Mouse (Mus musculus) spleen, postnatal 10 days (tissue): ENCODE data around the gene Nol4l.

Experiments
- DNase-seq, 2 experiments: peaks; one replicate each; pipeline ENCODE4 v3.0.0; 2021 to 2022; ENCODE audit warnings: low spot score in 2 of 2

Nol4l gene

DNA sequence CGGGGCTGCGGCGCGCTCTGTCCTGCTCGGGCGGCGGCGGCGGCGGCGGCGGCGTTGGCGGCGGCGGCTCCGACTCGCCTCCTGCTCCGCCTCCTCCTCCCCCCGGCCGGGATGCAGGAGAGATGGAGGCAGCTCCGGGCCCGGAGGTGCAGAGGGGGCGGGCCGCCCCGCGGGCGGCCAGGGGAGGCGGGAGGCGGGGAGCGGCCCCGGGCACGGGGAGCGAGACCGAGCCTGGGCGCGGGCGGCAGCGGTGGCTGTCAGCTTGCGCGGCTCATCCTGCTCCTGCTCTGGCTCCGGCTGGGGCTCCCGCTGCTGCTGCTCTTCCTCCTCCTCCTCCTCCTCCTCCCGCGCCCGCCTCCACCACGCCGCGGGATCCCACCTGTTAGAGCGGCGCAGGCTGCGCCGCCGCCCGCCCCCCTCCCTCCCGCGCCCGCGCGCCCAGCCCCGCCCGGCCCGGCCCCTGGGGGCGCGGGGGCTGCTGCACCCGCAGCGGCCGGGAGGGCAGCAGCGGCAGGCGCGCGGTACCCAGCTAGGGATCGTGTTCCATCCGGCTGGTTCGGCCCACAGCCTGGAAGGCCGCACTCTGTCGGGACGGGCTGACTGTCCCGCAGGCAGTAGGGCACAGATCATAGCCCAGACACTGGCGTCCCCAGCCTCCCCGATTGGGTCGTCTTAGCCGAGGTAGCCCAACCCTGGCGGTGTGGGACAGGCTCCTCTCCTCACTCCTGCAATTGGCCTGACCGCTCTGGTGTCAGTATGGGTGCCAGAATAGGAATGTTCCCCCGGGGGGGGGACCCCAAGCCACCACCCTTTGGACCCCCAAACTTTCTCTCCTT, at the start of gene Nol4l:
Gene Nol4l (minus strand): TSS at position 41 of the 836 bp plus-strand sequence.
- peak; percentile 32 to 49 for DNase-seq

DNA sequence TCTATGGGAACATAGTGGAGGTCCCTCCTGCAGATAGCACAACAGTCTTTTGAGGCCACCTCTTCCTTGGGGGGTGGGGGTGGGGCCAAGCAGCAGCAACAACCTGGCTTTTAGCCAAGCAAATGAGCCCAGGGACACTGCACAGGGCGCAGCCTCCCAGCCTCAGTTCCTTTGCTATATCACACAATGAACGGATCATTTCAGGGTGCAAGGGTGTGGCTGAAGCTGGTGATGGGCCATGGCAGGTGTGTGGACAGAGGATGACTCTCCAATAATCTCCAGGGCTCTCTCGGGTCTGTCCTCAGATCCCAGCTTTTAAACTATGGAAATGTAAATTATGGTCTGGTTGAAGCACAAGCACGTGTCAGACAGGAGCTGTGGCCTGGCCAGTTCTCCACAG, 47.4 kb upstream of the Nol4l start:
- no peak for DNase-seq

GRCm38 (mm10) chr2:153576150-153576549, 46.4 kb upstream of the Nol4l start:
- no peak for DNase-seq

- DNase-seq: no peak
Observed at GRCm38 (mm10) chr2:153575554-153575953, 45.8 kb upstream of the Nol4l start.

GRCm38 (mm10) chr2:153573101-153573500, 43.3 kb upstream of the Nol4l start:
- no peak for DNase-seq

DNA sequence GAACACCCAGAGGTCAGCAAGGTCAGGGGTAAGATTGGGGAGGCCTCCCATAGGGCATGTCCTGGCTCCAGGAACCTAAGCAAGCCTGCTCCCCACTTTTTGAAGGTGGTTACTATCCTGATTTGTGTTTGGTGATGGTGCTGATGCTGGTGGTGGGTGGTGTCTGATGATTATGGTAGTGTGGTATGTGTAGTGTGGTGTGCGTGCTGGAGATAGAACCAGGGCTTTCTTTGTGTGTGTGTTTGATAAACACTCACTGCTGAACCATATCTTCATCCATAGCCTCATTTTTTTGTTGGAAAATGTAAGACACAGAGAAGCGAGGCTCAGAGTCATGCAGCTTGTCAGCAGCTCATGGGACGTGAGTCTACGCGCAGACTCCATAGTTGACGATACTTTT, 38.8 kb upstream of the Nol4l start:
- no peak for DNase-seq

DNA sequence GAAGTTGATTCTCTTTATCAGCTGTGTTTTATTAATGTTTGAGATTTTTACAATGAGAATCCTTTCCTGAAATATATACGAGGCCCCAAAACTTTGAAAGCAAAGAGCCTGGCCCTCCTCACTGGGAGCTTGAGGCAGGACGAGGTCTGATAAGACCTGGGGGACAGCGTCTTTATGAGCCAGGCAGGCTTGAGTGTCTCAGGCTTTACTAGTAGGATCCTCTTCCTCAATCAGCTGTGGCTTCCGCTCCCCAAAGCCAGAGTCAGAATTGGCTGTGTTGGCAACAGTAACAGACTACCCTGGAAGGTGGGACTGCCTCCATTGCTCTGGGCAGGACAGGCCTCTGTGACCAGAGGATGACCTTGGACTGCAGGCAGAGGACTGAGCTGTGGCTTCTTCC, 38.2 kb upstream of the Nol4l start:
- DNase-seq: no peak

- DNase-seq: peak in 1 of 2 experiments; percentile 44
Observed at GRCm38 (mm10) chr2:153564343-153564742, 34.6 kb upstream of the Nol4l start.

DNA sequence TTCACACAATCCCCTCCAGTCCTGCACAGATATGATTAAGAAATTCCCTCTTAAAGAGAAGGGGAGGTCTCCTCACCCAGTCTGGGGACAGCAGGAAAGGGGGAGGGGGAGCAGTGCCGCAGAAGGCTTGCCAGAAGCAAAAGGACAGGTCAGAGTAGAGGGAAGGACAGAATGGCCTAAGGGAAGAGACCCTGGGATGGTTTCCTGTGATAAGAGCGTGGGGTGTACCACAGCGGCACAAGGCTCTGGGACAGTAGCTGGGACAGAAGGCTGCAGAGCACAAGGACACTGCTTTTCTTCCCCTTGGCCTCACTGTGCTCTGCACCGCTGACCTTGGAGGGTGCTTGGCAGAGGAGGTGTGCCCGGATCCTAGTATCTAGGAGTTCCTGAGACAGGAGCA, 31.8 kb upstream of the Nol4l start:
- no peak for DNase-seq

GRCm38 (mm10) chr2:153560664-153561541, 31.1 kb upstream of the Nol4l start:
- DNase-seq: peak; percentile 43 to 70

GRCm38 (mm10) chr2:153559613-153560152, 29.9 kb upstream of the Nol4l start:
- no peak for DNase-seq

DNA sequence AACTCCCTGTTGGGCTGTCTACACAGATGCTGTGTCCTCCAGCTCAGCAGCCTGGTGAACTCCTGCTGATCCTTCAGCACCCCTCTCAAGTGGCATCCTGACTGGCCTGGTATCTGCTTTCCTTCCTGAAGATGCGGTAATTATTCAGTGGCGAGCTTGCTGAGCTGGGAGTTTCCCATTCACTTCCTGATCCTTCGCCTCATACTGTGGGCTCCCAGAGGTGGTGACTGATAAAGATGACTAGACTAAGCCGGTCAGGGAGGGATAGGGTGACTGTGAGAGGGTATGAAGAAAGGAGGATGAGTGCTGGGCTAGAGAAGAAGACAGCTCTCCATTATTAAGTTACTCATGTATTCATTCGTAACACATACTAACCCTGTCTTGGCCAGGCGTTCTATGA, 28.7 kb upstream of the Nol4l start:
- no peak for DNase-seq

DNA sequence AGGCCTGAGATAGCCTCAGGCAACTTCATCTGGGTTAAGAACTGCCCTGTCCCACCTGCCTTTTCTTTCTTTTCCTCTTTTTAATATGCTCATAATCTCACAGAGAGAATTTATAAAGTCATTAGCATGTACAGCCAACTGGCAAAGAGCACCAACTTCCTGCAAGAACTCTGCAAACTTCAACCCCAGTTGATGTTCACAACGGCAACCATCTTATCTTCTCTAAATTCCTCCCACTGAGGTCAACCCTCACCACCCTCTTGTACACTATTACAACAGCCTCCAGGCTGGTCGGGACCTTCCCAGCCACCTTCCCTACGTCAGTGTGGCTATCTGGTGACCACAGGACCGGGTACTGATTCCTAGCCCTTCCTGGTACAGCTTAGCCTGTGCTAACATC, 27.5 kb upstream of the Nol4l start:
- DNase-seq: no peak

GRCm38 (mm10) chr2:153556208-153556607, 26.4 kb upstream of the Nol4l start:
- DNase-seq: no peak

DNA sequence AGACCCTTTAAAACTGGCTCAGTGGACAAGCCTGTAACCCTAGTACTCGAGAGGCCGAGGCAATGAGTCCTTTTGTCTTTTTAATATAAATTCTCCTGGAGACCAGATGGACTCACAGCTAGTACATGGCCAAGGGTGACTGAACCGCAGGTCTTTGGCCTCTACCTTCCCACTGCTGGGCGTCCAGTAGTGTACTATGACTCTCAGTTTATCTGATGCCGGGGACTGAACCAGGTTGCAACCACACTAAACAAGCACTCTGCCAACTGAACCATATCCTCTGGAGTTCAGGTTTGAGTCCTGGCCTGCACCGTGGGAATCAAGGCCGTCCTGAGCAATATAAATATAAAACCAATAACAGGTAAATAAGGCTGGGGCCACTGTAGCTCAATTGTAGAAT, 24.8 kb upstream of the Nol4l start:
- DNase-seq: no peak

- DNase-seq: no peak
Observed at GRCm38 (mm10) chr2:153549486-153549885, 19.7 kb upstream of the Nol4l start.

- DNase-seq: no peak
Observed at GRCm38 (mm10) chr2:153548221-153548923, 18.6 kb upstream of the Nol4l start.

DNA sequence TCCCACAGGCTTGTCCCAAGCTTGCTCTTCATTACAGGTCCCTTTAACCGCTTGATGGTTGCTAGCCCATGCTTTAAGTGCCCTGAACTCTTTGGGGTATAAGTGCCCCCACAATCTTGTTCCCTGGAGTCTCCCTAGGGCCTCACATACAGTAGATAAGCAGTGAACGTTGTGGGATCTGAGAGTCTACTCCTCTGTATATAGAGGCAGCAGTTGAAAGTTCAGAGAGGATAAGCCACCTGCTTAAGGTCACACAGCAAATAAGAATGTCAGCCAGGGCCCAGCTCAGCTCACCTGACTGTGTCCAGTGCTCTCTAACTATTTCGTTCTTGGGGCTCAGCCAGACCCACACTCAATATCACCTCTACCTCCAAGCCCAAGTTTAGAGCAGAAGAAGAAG, 17.9 kb upstream of the Nol4l start:
- DNase-seq: no peak

- DNase-seq: no peak
Observed at GRCm38 (mm10) chr2:153546972-153547371, 17.2 kb upstream of the Nol4l start.

DNA sequence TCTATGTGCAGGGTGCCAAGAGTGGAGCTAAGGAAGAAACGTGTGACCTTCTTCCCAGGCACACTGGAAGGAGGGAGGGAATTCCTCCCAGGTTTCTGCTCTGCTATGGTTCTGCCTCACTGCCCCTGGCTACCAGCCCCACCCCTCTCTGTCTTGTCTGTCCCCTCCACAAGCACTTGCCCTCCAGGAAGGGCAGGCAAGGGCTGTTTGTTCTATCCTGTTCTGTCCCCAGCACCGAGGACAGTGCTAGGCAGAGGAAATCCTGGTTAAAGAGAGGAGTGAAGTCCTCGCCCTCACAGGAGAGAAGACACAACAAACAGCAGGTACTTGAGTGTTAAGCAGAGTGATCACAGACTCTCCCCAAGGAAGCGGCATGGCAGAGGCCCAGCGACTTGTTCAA, 16.7 kb upstream of the Nol4l start:
- DNase-seq: no peak

DNA sequence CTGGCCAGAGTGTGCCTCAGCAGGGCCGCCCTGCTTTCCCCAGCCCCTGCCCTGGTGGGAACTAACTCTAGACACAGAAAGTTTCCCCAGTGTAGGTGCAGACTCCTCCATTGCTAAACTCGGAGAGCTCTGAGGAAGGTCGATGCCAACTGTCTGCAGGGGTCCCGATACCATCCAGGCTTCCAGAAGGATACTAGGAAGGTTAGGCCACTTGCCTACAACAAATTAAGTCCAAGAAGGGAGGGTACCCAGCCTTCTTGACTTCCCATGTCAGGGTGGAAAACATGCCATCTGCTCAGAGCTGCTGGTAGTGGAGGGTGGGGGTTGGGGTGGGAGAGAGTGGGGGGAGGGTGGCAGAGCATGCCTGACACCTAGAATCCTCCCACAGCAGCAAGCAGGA, 15.0 kb upstream of the Nol4l start:
- no peak for DNase-seq
